Mouse (Mus musculus): ENCODE data around the gene Mvk.

- TF ChIP-seq MAFK (IDR thresholded peaks at IDR 0.05; ENCODE audit: insufficient read depth, low read depth, low read length) (no peak), ZNF384 (IDR thresholded peaks at IDR 0.05; ENCODE audit: low read depth, low read length) (no peak), HCFC1 (IDR thresholded peaks at IDR 0.05; ENCODE audit: borderline replicate concordance, insufficient read depth, low read length) (peak; percentile 69; the same call in 1 of the 2 replicates)
These were observed at the start of gene Mvk, which contains the start of gene Mmab for GRCm38 (mm10) chr5:114443566-114444367.

Data from ES-E14 (cell line).